Mouse (Mus musculus) v-Abl transformed pro-B cells (cell line): Measurements from ENCODE around the gene Sema3c.
"Not testable (repeated sequence)": the region's sequence is repeated elsewhere in the genome, so short reads cannot be mapped to it uniquely, and the experiment has no call there.

Experiments used
- in situ Hi-C, 2 experiments: fragments of 400-800 bp; cut with MboI; formaldehyde crosslinking; loops; one replicate each; pipeline ENCODE4 v1.15.1; 2025; ENCODE audit not compliant: unreplicated experiment in 2 of 2

Gene Sema3c

GRCm38 (mm10) chr5:17573694-17574380, at the start of gene Sema3c:
Sema3c (plus strand) TSS chr5:17574281.
- in situ Hi-C loops, result no loop called here

GRCm38 (mm10) chr5:17531165-17531564, 42.9 kb upstream of the Sema3c start:
- in situ Hi-C loops, result not testable (repeated sequence)

- in situ Hi-C loops, result no loop called here
These were observed 30.9 kb upstream of the Sema3c start for GRCm38 (mm10) chr5:17543141-17543540.

- in situ Hi-C loops, result no loop called here
These were observed 29.1 kb upstream of the Sema3c start for GRCm38 (mm10) chr5:17544904-17545449.

GRCm38 (mm10) chr5:17551693-17552092, 22.4 kb upstream of the Sema3c start:
- in situ Hi-C loops, result no loop called here

- in situ Hi-C loops, result no loop called here
These were observed 18.0 kb upstream of the Sema3c start for GRCm38 (mm10) chr5:17556073-17556473.

GRCm38 (mm10) chr5:17556715-17557265, 17.3 kb upstream of the Sema3c start:
- in situ Hi-C loops, result no loop called here

GRCm38 (mm10) chr5:17571571-17571970, 2.5 kb upstream of the Sema3c start:
- in situ Hi-C loops, result no loop called here

- in situ Hi-C loops, result no loop called here
These were observed 517 bp downstream of the Sema3c start for GRCm38 (mm10) chr5:17574413-17575182.

GRCm38 (mm10) chr5:17575183-17575495, 1.1 kb downstream of the Sema3c start:
- in situ Hi-C loops, result no loop called here

- in situ Hi-C loops, result no loop called here
These were observed 2.0 kb downstream of the Sema3c start for GRCm38 (mm10) chr5:17576069-17576468.

GRCm38 (mm10) chr5:17582047-17582515, 8.0 kb downstream of the Sema3c start:
- in situ Hi-C loops, result no loop called here

- in situ Hi-C loops, result no loop called here
These were observed 10.3 kb downstream of the Sema3c start for GRCm38 (mm10) chr5:17584299-17584945.

GRCm38 (mm10) chr5:17586518-17587210, 12.6 kb downstream of the Sema3c start:
- in situ Hi-C loops, result no loop called here

- in situ Hi-C loops, result no loop called here
These were observed 17.8 kb downstream of the Sema3c start for GRCm38 (mm10) chr5:17591908-17592307.

- in situ Hi-C loops, result no loop called here
These were observed 27.6 kb downstream of the Sema3c start for GRCm38 (mm10) chr5:17601700-17602099.

GRCm38 (mm10) chr5:17620619-17621018, 46.5 kb downstream of the Sema3c start:
- in situ Hi-C loops, result no loop called here

GRCm38 (mm10) chr5:17622564-17622963, 48.5 kb downstream of the Sema3c start:
- in situ Hi-C loops, result no loop called here

- in situ Hi-C loops, result no loop called here
These were observed 54.5 kb downstream of the Sema3c start for GRCm38 (mm10) chr5:17628606-17629005.

- in situ Hi-C loops, result no loop called here
These were observed 55.5 kb downstream of the Sema3c start for GRCm38 (mm10) chr5:17629599-17629998.
